Comparison of ENCODE assay signal across 25 mouse cellular contexts in genomic region chr13:16165204-16165894, GRCm38 (mm10).
DNase-seq lines count a peak whose midpoint lies in the region; ATAC-seq lines count a peak whose summit lies in the region.
"Had no signal": no experiment of that assay in that cellular context is flagged by ENCODE, and none has a peak within 500 bp of the region (broad histone marks: within the 10 kb centered on the region; RNA-seq: fewer than 3 reads in every experiment).

No protein-coding gene starts in this region.

- peak; percentile 59; the same call in 1 of the 2 replicates for ATAC-seq in hindbrain, embryonic 13.5 days (ENCODE audit: low FRiP score)
- ATAC-seq in limb, embryonic 11.5 days (ENCODE audit: insufficient number of reproducible peaks, low FRiP score, low TSS enrichment, low read depth): peak; percentile 31; the same call in 1 of the 2 replicates
- 0 out of 2 replicates have a peak, but pooled peaks have one; percentile 21 for ATAC-seq in neural tube, embryonic 12.5 days (ENCODE audit: low FRiP score, low read depth)
- peak; percentile 75 for ATAC-seq in neural tube, embryonic 15.5 days (ENCODE audit: low FRiP score)
- ATAC-seq: activated CD4-positive, CD25-positive, alpha-beta regulatory T cell, adult 4 months; forebrain, embryonic 14.5 days; forebrain, postnatal 0 days; intestine, embryonic 15.5 days had no signal

- H3K27ac ChIP-seq in hindbrain, embryonic 13.5 days: 0 out of 2 replicates have a peak overlapping the region, but pooled peaks have one; percentile 35
- H3K27ac ChIP-seq in hindbrain, embryonic 10.5 days: no peak overlapping the region
- no peak overlapping the region for H3K27ac ChIP-seq in limb, embryonic 11.5 days (replicated peaks; ENCODE audit: low read depth, low read length)
- H3K27ac ChIP-seq in limb, embryonic 10.5 days: no peak overlapping the region
- no peak overlapping the region for H3K27ac ChIP-seq in neural tube, embryonic 12.5 days
- H3K27ac ChIP-seq in neural tube, embryonic 15.5 days (replicated peaks): no peak overlapping the region
- H3K27ac ChIP-seq: embryonic facial prominence, embryonic 12.5 days; embryonic facial prominence, embryonic 15.5 days; heart, embryonic 10.5 days; heart, embryonic 13.5 days; intestine, embryonic 15.5 days had no signal

- H3K4me1 ChIP-seq in hindbrain, embryonic 13.5 days (replicated peaks): peaks cover 6% of the 10 kb centered on the region; the same call in 1 of the 2 replicates
- H3K4me1 ChIP-seq in hindbrain, embryonic 10.5 days (replicated peaks): no peaks in the 10 kb centered on the region
- H3K4me1 ChIP-seq in limb, embryonic 11.5 days (ENCODE audit: control insufficient read depth, insufficient read depth, low read length): no peaks in the 10 kb centered on the region
- H3K4me1 ChIP-seq in limb, embryonic 10.5 days: no peaks in the 10 kb centered on the region
- no peaks in the 10 kb centered on the region for H3K4me1 ChIP-seq in neural tube, embryonic 12.5 days
- no peaks in the 10 kb centered on the region for H3K4me1 ChIP-seq in neural tube, embryonic 15.5 days
- H3K4me1 ChIP-seq: embryonic facial prominence, embryonic 12.5 days; embryonic facial prominence, embryonic 15.5 days; heart, embryonic 10.5 days; heart, embryonic 13.5 days; intestine, embryonic 15.5 days had no signal

- H3K4me2 ChIP-seq in hindbrain, embryonic 13.5 days: no peak overlapping the region
- no peak overlapping the region for H3K4me2 ChIP-seq in limb, embryonic 11.5 days (ENCODE audit: low read depth, severe bottlenecking)
- H3K4me2 ChIP-seq in neural tube, embryonic 12.5 days (replicated peaks): no peak overlapping the region
- H3K4me2 ChIP-seq in neural tube, embryonic 15.5 days: no peak overlapping the region
- H3K4me2 ChIP-seq: embryonic facial prominence, embryonic 12.5 days; embryonic facial prominence, embryonic 15.5 days; heart, embryonic 13.5 days; intestine, embryonic 15.5 days had no signal

- no peak for DNase-seq in hindbrain, embryonic 10.5 days (ENCODE audit: low spot score)
- DNase-seq in limb, embryonic 11.5 days (ENCODE audit: low spot score): no peak
- DNase-seq in limb, embryonic 10.5 days (ENCODE audit: low spot score): no peak
- DNase-seq in neural tube, embryonic 10.5 days (ENCODE audit: extremely low spot score, low spot score): no peak
- DNase-seq in adrenal gland, postnatal 4 days (ENCODE audit: low spot score in 2 of 2): no peak
- DNase-seq: adrenal gland, adult 8-10 months; adrenal gland, postnatal 25 days; cerebellum, adult 18-20 months; cerebellum, adult 9-10 months; cerebellum, postnatal 14 days; forebrain, postnatal 0 days; gastrocnemius, postnatal 25 days; heart, adult 18-20 months; heart, postnatal 14 days; heart, postnatal 4 days had no signal

- H3K36me3 ChIP-seq in hindbrain, embryonic 13.5 days: no peaks in the 10 kb centered on the region
- no peaks in the 10 kb centered on the region for H3K36me3 ChIP-seq in hindbrain, embryonic 10.5 days
- H3K36me3 ChIP-seq in limb, embryonic 11.5 days (ENCODE audit: control insufficient read depth, insufficient read depth, low read length): no peaks in the 10 kb centered on the region
- no peaks in the 10 kb centered on the region for H3K36me3 ChIP-seq in limb, embryonic 10.5 days
- H3K36me3 ChIP-seq in neural tube, embryonic 12.5 days: no peaks in the 10 kb centered on the region
- no peaks in the 10 kb centered on the region for H3K36me3 ChIP-seq in neural tube, embryonic 15.5 days
- H3K36me3 ChIP-seq: embryonic facial prominence, embryonic 12.5 days; embryonic facial prominence, embryonic 15.5 days; heart, embryonic 10.5 days; heart, embryonic 13.5 days; intestine, embryonic 15.5 days had no signal

- WGBS in hindbrain, embryonic 13.5 days: 75% methylated on average over 5 of the region's 5 CpGs
- 84% methylated on average over 5 of the region's 5 CpGs for WGBS in hindbrain, embryonic 10.5 days
- WGBS in limb, embryonic 11.5 days: 68% methylated on average over 5 of the region's 5 CpGs
- whole genome bisulfite sequencing in limb, embryonic 10.5 days: 79% methylated on average over 5 of the region's 5 CpGs
- 76% methylated on average over 5 of the region's 5 CpGs for WGBS in neural tube, embryonic 12.5 days
- 59% methylated on average over 5 of the region's 5 CpGs for WGBS in neural tube, embryonic 15.5 days

- no peaks in the 10 kb centered on the region for H3K9me3 ChIP-seq in hindbrain, embryonic 13.5 days
- no peaks in the 10 kb centered on the region for H3K9me3 ChIP-seq in hindbrain, embryonic 10.5 days
- no peaks in the 10 kb centered on the region for H3K9me3 ChIP-seq in limb, embryonic 11.5 days (ENCODE audit: control insufficient read depth, low read length)
- no peaks in the 10 kb centered on the region for H3K9me3 ChIP-seq in limb, embryonic 10.5 days (replicated peaks)
- H3K9me3 ChIP-seq in neural tube, embryonic 12.5 days: no peaks in the 10 kb centered on the region
- no peaks in the 10 kb centered on the region for H3K9me3 ChIP-seq in neural tube, embryonic 15.5 days (replicated peaks)
- H3K9me3 ChIP-seq: embryonic facial prominence, embryonic 12.5 days; embryonic facial prominence, embryonic 15.5 days; heart, embryonic 10.5 days; heart, embryonic 13.5 days; intestine, embryonic 15.5 days had no signal

- no peak overlapping the region for H3K4me3 ChIP-seq in hindbrain, embryonic 13.5 days
- no peak overlapping the region for H3K4me3 ChIP-seq in hindbrain, embryonic 10.5 days
- no peak overlapping the region for H3K4me3 ChIP-seq in limb, embryonic 11.5 days (ENCODE audit: low read depth, low read length)
- H3K4me3 ChIP-seq in limb, embryonic 10.5 days: no peak overlapping the region
- H3K4me3 ChIP-seq in neural tube, embryonic 12.5 days: no peak overlapping the region
- H3K4me3 ChIP-seq in neural tube, embryonic 15.5 days (replicated peaks): no peak overlapping the region
- H3K4me3 ChIP-seq: embryonic facial prominence, embryonic 12.5 days; embryonic facial prominence, embryonic 15.5 days; heart, embryonic 10.5 days; heart, embryonic 13.5 days; intestine, embryonic 15.5 days had no signal

- H3K9ac ChIP-seq in hindbrain, embryonic 13.5 days: no peak overlapping the region
- H3K9ac ChIP-seq in limb, embryonic 11.5 days (ENCODE audit: low read length): no peak overlapping the region
- H3K9ac ChIP-seq in neural tube, embryonic 12.5 days: no peak overlapping the region
- H3K9ac ChIP-seq in neural tube, embryonic 15.5 days (replicated peaks): no peak overlapping the region
- H3K9ac ChIP-seq: embryonic facial prominence, embryonic 12.5 days; embryonic facial prominence, embryonic 15.5 days; forebrain, postnatal 0 days; heart, embryonic 13.5 days; intestine, embryonic 15.5 days had no signal

- H3K27me3 ChIP-seq in hindbrain, embryonic 13.5 days: no peaks in the 10 kb centered on the region
- H3K27me3 ChIP-seq in hindbrain, embryonic 10.5 days (ENCODE audit: insufficient read depth, poor library complexity, severe bottlenecking): no peaks in the 10 kb centered on the region
- no peaks in the 10 kb centered on the region for H3K27me3 ChIP-seq in limb, embryonic 11.5 days (ENCODE audit: control insufficient read depth, insufficient read depth, low read length)
- no peaks in the 10 kb centered on the region for H3K27me3 ChIP-seq in limb, embryonic 10.5 days (ENCODE audit: low read depth, poor library complexity, severe bottlenecking)
- no peaks in the 10 kb centered on the region for H3K27me3 ChIP-seq in neural tube, embryonic 12.5 days (replicated peaks)
- no peaks in the 10 kb centered on the region for H3K27me3 ChIP-seq in neural tube, embryonic 15.5 days (replicated peaks)
- H3K27me3 ChIP-seq: embryonic facial prominence, embryonic 12.5 days; embryonic facial prominence, embryonic 15.5 days; heart, embryonic 13.5 days; intestine, embryonic 15.5 days had no signal

Comparison
In these comparisons a context has a peak if more than half of its experiments do, and no peak if none do; other contexts are left out.
1. ATAC-seq: peak in every context shown above with its lines; median percentile 75 in neural tube, embryonic 15.5 days; 59 in hindbrain, embryonic 13.5 days; 31 in limb, embryonic 11.5 days; 21 in neural tube, embryonic 12.5 days.